Mouse (Mus musculus) left cerebral cortex, postnatal 4 days (tissue): ENCODE measurements around the gene Stx1a. TPM values are rescaled to one million over a fixed set of nuclear protein-coding genes. Genes with fewer than 3 reads are reported as not detected.

Source experiments
- DNase-seq: peaks from one replicate; pipeline ENCODE4 v3.0.0-alpha.2; 2022
- intact Hi-C: fragments of 180-260 bp; cut with DNase I; formaldehyde crosslinking; loops from one replicate; pipeline ENCODE4 v1.15.1; 2025
- total RNA-seq, 2 experiments: library from RNA; stranded (reverse); gene quantifications; 2 replicates each; pipeline ENCODE4 v1.2.3; 2021

The Stx1a gene
- total RNA-seq, 2 experiments from 2014 or later = 261 to 264 TPM

DNA sequence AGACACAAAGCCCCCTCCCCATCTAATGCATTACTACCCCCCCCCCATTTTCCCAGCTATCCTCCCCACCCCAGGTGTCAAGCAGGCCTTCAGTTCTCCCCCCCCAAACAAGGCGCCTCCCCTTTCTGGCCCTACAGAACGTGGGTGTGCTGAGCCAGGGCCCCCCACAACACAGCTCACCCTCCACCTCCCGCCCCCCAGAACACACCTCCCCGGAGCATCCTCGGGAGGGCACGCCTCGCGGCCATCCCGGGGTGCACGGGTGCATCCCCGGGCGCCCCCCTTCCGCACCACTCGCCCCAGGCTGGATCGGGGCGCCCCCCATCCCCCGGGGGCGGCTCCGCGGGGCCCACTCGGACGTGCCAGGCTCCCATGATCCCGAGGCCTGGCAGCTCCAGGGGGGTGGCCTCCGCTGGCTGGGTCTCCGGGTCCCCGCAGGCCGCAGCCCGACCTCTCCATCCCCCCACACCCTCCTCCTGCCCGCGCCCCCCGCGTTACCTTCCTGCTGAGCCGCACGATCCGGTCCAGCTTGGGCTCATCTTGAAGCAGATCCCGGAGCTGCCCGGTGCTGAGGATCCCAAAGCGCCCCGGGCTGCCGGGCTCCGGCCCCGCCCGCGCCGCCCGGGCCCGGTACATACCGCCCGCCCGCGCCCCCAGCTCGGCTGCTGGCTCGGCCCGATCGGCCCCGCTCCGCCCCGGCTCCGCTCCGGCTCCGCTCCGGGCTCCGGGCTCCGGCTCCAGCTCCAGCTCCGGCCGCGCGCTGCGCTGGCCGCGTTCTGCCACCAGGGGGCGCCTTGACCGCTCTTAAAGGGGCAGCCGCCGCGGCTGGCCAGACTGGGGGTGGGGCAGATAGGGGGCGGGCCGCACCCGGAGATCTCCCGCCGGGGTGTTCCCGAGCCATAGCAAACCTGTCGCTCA, 54.5 kb downstream of the Stx1a start, which contains the start of gene Vps37d:
Gene Vps37d (minus strand): TSS at position 703 of the 918 bp plus-strand sequence.
- peak; percentile 97 for DNase-seq
- intact Hi-C loops = no loop called here

GRCm38 (mm10) chr5:135078482-135078810, 55.2 kb downstream of the Stx1a start:
- intact Hi-C loops = no loop called here
- DNase-seq = peak; percentile 77

DNA sequence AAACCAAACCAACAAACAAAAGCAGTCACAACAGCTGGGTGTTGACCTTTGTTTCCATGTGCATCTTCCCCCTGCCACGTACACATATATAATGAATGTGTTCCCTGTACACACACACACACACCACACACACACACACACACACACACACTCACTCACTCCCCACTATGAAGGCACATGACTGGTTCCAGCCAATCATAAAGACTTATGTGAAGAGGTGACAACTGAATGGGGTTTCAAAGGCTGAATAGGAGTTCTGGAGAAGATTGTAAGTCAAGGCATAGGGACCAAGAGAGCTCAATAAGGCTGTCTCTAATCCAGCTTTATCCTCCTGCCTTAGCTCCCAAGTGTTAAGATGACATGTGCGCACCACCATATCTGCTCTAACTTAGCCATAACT, 56.3 kb downstream of the Stx1a start:
- intact Hi-C loops = no loop called here
- no peak for DNase-seq

DNA sequence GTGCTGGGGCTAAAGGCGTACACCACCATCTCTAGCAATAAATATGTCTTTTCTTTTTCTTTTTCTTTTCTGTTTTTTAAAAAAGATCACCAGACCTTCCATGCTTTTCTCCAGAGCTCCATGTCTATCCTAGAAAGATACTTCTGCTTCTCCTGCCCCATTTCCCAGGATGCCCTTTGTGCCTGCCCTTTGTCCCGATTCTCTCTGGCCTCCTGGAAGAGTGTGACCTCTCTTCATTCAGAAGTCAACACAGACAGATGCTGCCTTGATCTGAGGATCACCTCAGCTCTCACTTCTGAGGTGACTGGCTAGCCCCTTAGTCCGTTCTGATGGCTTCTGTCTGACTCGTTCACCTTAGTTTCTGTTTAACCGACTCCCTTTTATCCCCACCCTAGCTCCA, 57.3 kb downstream of the Stx1a start:
- DNase-seq = no peak
- intact Hi-C loops = no loop called here

GRCm38 (mm10) chr5:135086871-135087270, 63.6 kb downstream of the Stx1a start:
- DNase-seq = no peak
- intact Hi-C loops = no loop called here

- no peak for DNase-seq
- intact Hi-C loops = no loop called here
These were observed 66.4 kb downstream of the Stx1a start, which contains the start of gene Mlxipl for GRCm38 (mm10) chr5:135089653-135090052. Gene Mlxipl, plus strand, starts transcription at chr5:135089890.

Other genes with a start within 250 kb of the Stx1a start
- gene Tmem270, start 116.7 kb upstream of the Stx1a start, total RNA-seq = not detected
- not detected for gene Cldn13, start 108.0 kb upstream of the Stx1a start, total RNA-seq
- 1 to 10 TPM; 6.4 to 7.2 TPM for gene Mettl27, start 91.1 kb upstream of the Stx1a start, total RNA-seq
- gene Cldn4, start 76.5 kb upstream of the Stx1a start, total RNA-seq = under 1 TPM in 1 of 2 experiments, not detected in 1; 0.18 TPM
- 1 to 10 TPM; 6.2 to 6.4 TPM for gene Cldn3, start 37.3 kb upstream of the Stx1a start, total RNA-seq
- gene Abhd11, start 14.3 kb upstream of the Stx1a start, total RNA-seq = 10 to 100 TPM; 56.6 to 60.8 TPM
- 10 to 100 TPM; 27.4 to 30.1 TPM for gene Dnajc30, start 40.7 kb downstream of the Stx1a start, total RNA-seq
- 10 to 100 TPM; 51.7 to 52.1 TPM for gene Bud23, start 41.5 kb downstream of the Stx1a start, total RNA-seq
- 10 to 100 TPM; 46.1 TPM for gene Vps37d, start 54.8 kb downstream of the Stx1a start, total RNA-seq
- 1 to 10 TPM; 1.6 to 2.4 TPM for gene Mlxipl, start 66.4 kb downstream of the Stx1a start, total RNA-seq
- 10 to 100 TPM; 18.9 to 21.8 TPM for gene Tbl2, start 126.2 kb downstream of the Stx1a start, total RNA-seq
- gene Bcl7b, start 144.8 kb downstream of the Stx1a start, total RNA-seq = 10 to 100 TPM; 24.3 to 26.6 TPM
- gene Baz1b, start 163.8 kb downstream of the Stx1a start, total RNA-seq = 10 to 100 TPM; 57.8 to 61.9 TPM
- 10 to 100 TPM; 15.3 to 17.9 TPM for gene Fzd9, start 227.7 kb downstream of the Stx1a start, total RNA-seq